ENCODE assay signal across 8 mouse cellular contexts in genomic region chr4:129335216-129336074, GRCm38 (mm10). TPM values are rescaled to one million over a fixed set of nuclear protein-coding genes. Genes with fewer than 3 reads are reported as not detected.
DNase-seq lines count a peak whose midpoint lies in the region; ATAC-seq and TF ChIP-seq lines count a peak whose summit lies in the region.

Rbbp4 (minus strand) TSS chr4:129335370.
Zbtb8os (plus strand) TSS chr4:129335695.

- no peak; the same call in 1 of the 2 replicates for TF ChIP-seq POLR2A in bone marrow macrophage, adult 2 months (IDR thresholded peaks at IDR 0.05; ENCODE audit: borderline replicate concordance, low read depth, low read length)
- TF ChIP-seq POLR2A in embryonic fibroblast, embryonic 13.5 days (IDR thresholded peaks at IDR 0.05; ENCODE audit: low read depth, low read length) = peak; percentile 76

- TF ChIP-seq CTCF in bone marrow macrophage, adult 2 months (IDR thresholded peaks at IDR 0.05; ENCODE audit: low read depth, low read length) = no peak
- TF ChIP-seq CTCF in embryonic fibroblast, embryonic 13.5 days (IDR thresholded peaks at IDR 0.05; ENCODE audit: borderline replicate concordance, insufficient read depth, low read length) = no peak

- H3K27ac ChIP-seq in bone marrow macrophage, adult 2 months (ENCODE audit: insufficient read depth, low read depth, low read length) = peak within 1 kb of the TSS; percentile 95
- H3K27ac ChIP-seq in embryonic fibroblast, embryonic 13.5 days (ENCODE audit: insufficient read depth, low read length) = peak within 1 kb of the TSS; percentile 99
- peak within 1 kb of the TSS; percentile 98 for H3K27ac ChIP-seq in kidney, embryonic 14.5 days (ENCODE audit: low read depth, low read length)
- peak within 1 kb of the TSS; percentile 100 for H3K27ac ChIP-seq in limb, embryonic 15.5 days

- peak within 1 kb of the TSS; percentile 69 for H3K4me2 ChIP-seq in kidney, embryonic 14.5 days (replicated peaks; ENCODE audit: low read depth, low read length)
- peak within 1 kb of the TSS; percentile 70 for H3K4me2 ChIP-seq in limb, embryonic 15.5 days

- peaks cover 29% of the 10 kb centered on the region; the same call in 1 of the 2 replicates for H3K36me3 ChIP-seq in kidney, embryonic 14.5 days (ENCODE audit: control insufficient read depth, insufficient read depth, low read length)
- peaks cover 11% of the 10 kb centered on the region for H3K36me3 ChIP-seq in limb, embryonic 15.5 days

- DNase-seq in A20 (ENCODE audit: low read depth, low spot score) = peak; percentile 100
- DNase-seq in heart, adult 9 months (ENCODE audit: low spot score in 2 of 2) = peak; percentile 96 to 97
- peak; percentile 83 to 88 for DNase-seq in monocyte, adult 2 months (ENCODE audit: low read depth in 1 of 2, low spot score in 2 of 2)
- peak; percentile 97 to 98 for DNase-seq in spleen, postnatal 36 days (ENCODE audit: low spot score in 2 of 2)

- H3K4me1 ChIP-seq in bone marrow macrophage, adult 2 months (ENCODE audit: control insufficient read depth, insufficient read depth, low read length) = peaks cover 37% of the 10 kb centered on the region
- peaks cover 6% of the 10 kb centered on the region for H3K4me1 ChIP-seq in embryonic fibroblast, embryonic 13.5 days (ENCODE audit: control insufficient read depth, insufficient read depth, low read length)
- H3K4me1 ChIP-seq in kidney, embryonic 14.5 days (ENCODE audit: control insufficient read depth, insufficient read depth, low read length) = peaks cover 25% of the 10 kb centered on the region
- H3K4me1 ChIP-seq in limb, embryonic 15.5 days = peaks cover 36% of the 10 kb centered on the region

- H3K9me3 ChIP-seq in kidney, embryonic 14.5 days (ENCODE audit: control insufficient read depth, low read length) = no peaks in the 10 kb centered on the region
- no peaks in the 10 kb centered on the region for H3K9me3 ChIP-seq in limb, embryonic 15.5 days

- WGBS in kidney, embryonic 14.5 days = under 1% methylated on average over 73 of the region's 73 CpGs
- under 1% methylated on average over 73 of the region's 73 CpGs for WGBS in limb, embryonic 15.5 days

- peak within 1 kb of the TSS; percentile 94 for H3K4me3 ChIP-seq in bone marrow macrophage, adult 2 months (ENCODE audit: insufficient read depth, low read length)
- peak within 1 kb of the TSS; percentile 86 for H3K4me3 ChIP-seq in embryonic fibroblast, embryonic 13.5 days (ENCODE audit: insufficient read depth, low read length)
- peak within 1 kb of the TSS; percentile 97 for H3K4me3 ChIP-seq in kidney, embryonic 14.5 days (ENCODE audit: low read length)
- H3K4me3 ChIP-seq in limb, embryonic 15.5 days = peak within 1 kb of the TSS; percentile 97

- peak; percentile 99 for ATAC-seq in kidney, embryonic 14.5 days (ENCODE audit: low FRiP score, low TSS enrichment)
- ATAC-seq in limb, embryonic 15.5 days (ENCODE audit: insufficient number of reproducible peaks, low FRiP score, low TSS enrichment, low read depth) = peak; percentile 99

- H3K27me3 ChIP-seq in kidney, embryonic 14.5 days (ENCODE audit: control insufficient read depth, insufficient read depth, low read length) = no peaks in the 10 kb centered on the region
- H3K27me3 ChIP-seq in limb, embryonic 15.5 days = no peaks in the 10 kb centered on the region

- H3K9ac ChIP-seq in kidney, embryonic 14.5 days (ENCODE audit: low read depth, low read length) = peak within 1 kb of the TSS; percentile 99
- H3K9ac ChIP-seq in limb, embryonic 15.5 days = peak within 1 kb of the TSS; percentile 96

RNA-seq across cellular contexts. Expression of gene Rbbp4, which starts in this region (rescaled TPM):
- 137 and 148 TPM in 2 replicates for polyA plus RNA-seq in bone marrow macrophage, adult 2 months (2012; ENCODE audit: insufficient read depth, insufficient read length, missing spikeins)
- polyA plus RNA-seq in embryonic fibroblast, embryonic 13.5 days (2011; ENCODE audit: insufficient read length, low read depth, missing spikeins) = 183 and 229 TPM in 2 replicates
- 421 and 437 TPM in 2 replicates for polyA plus RNA-seq in kidney, embryonic 14.5 days (2014; fragmentation: Nextera tagmentation; extraction: Ambion mirVana)
- 326 and 338 TPM in 2 replicates for polyA plus RNA-seq in limb, embryonic 15.5 days (2015; fragmentation: Nextera tagmentation; extraction: Ambion mirVana)

RNA-seq across cellular contexts. Expression of gene Zbtb8os, which starts in this region (rescaled TPM):
- polyA plus RNA-seq in bone marrow macrophage, adult 2 months (2012; ENCODE audit: insufficient read depth, insufficient read length, missing spikeins) = 70.2 and 76.9 TPM in 2 replicates
- 91.1 and 110 TPM in 2 replicates for polyA plus RNA-seq in embryonic fibroblast, embryonic 13.5 days (2011; ENCODE audit: insufficient read length, low read depth, missing spikeins)
- polyA plus RNA-seq in kidney, embryonic 14.5 days (2014; fragmentation: Nextera tagmentation; extraction: Ambion mirVana) = 50.2 and 70.1 TPM in 2 replicates
- polyA plus RNA-seq in limb, embryonic 15.5 days (2015; fragmentation: Nextera tagmentation; extraction: Ambion mirVana) = 39.1 and 47.0 TPM in 2 replicates

Comparison
In these comparisons a context has a peak if more than half of its experiments do, and no peak if none do; other contexts are left out.
1. Peak in every context shown above with its lines: DNase-seq, ATAC-seq, H3K4me3 ChIP-seq and H3K27ac ChIP-seq.